ENCODE assay signal across 8 mouse cellular contexts in the genomic region with DNA sequence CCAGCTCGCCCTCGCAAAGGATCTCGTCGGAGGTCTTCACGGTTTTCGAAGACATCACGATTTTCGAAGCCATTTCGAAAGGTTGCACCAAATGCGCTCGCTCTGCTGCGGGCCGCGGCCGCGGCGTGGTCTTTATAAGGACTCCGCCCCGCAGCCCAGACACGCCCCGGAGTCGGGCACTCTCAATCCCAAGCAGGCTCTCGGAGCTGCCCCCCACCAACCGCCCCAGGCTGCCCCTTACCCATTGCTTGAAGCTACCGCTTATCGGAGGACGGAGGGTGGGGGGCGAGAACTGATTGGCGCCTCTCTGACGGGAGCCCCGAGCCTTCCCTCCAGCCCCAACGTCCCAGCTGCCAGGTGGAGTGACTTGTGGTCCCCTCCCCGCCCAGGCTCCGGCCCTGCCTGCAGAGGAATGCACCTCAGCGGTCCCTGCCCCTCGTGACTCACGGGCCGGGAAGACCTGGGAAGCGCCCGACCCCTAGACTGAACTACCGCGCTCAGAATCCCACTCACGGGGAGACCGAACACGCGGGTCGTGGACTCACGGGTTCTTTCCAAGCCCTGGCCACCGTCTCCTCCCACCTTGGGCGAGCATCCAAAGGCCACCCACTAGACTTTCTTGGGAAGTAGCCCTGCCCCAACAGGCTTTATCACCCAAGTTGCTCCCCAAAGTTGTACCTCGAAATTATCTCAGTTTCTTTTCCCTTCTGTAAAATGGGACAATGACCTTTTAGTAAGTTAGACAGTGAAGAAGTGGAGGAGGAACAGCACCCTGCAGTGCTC. TPM values are rescaled to one million over a fixed set of nuclear protein-coding genes. Genes with fewer than 3 reads are reported as not detected.
DNase-seq lines count a peak whose midpoint lies in the region; ATAC-seq and TF ChIP-seq lines count a peak whose summit lies in the region.

A gene (minus strand): TSS at position 733 of the 783 bp plus-strand sequence.

- H3K4me2 ChIP-seq in forebrain, postnatal 0 days (ENCODE audit: low read depth) = peak within 1 kb of the TSS; percentile 61
- peak within 1 kb of the TSS; percentile 90 for H3K4me2 ChIP-seq in kidney, embryonic 15.5 days

- TF ChIP-seq CTCF in forebrain, postnatal 0 days (IDR thresholded peaks at IDR 0.05; ENCODE audit: low read depth) = no peak

- peak within 1 kb of the TSS; percentile 58 to 61 for H3K4me3 ChIP-seq in ES-E14 (ENCODE audit: insufficient read depth in 1 of 2, low read depth in 1 of 2, low read length in 2 of 2, poor library complexity in 1 of 2, severe bottlenecking in 1 of 2)
- peak within 1 kb of the TSS; percentile 39 for H3K4me3 ChIP-seq in forebrain, postnatal 0 days (ENCODE audit: low read depth, low read length)
- H3K4me3 ChIP-seq in kidney, embryonic 15.5 days (replicated peaks) = peak within 1 kb of the TSS; percentile 49

- H3K36me3 ChIP-seq in ES-E14 (ENCODE audit: control insufficient read depth, insufficient read depth, low read length, poor library complexity, severe bottlenecking) = no peaks in the 10 kb centered on the region
- no peaks in the 10 kb centered on the region for H3K36me3 ChIP-seq in forebrain, postnatal 0 days (ENCODE audit: insufficient read depth)
- H3K36me3 ChIP-seq in kidney, embryonic 15.5 days = no peaks in the 10 kb centered on the region

- in situ Hi-C loops in ES-E14 (cut with MboI; ENCODE audit: low sequenced_read_pairs in 2 of 2, unreplicated experiment in 2 of 2) = no loop called here

- DNase-seq in ES-E14 (ENCODE audit: low read depth, low spot score) (peak; percentile 40), ZHBTc4 (ENCODE audit: low read depth, low spot score) (peak; percentile 83)
- DNase-seq in forebrain, postnatal 0 days = no peak
- peak; percentile 27 for DNase-seq in lung, postnatal 14 days
- DNase-seq in urinary bladder, postnatal 14 days (ENCODE audit: low spot score) = peak; percentile 56
- no peak for DNase-seq in right cerebral cortex, postnatal 14 days
- DNase-seq in cerebellum, adult 11-12 months = no peak

- peaks cover 45% of the 10 kb centered on the region for H3K27me3 ChIP-seq in forebrain, postnatal 0 days (ENCODE audit: insufficient read depth, low read length)
- H3K27me3 ChIP-seq in kidney, embryonic 15.5 days = peaks cover 60% of the 10 kb centered on the region

- H3K9ac ChIP-seq in ES-E14 (ENCODE audit: insufficient read depth, low read depth, low read length, poor library complexity, severe bottlenecking) = peak within 1 kb of the TSS; percentile 62
- H3K9ac ChIP-seq in forebrain, postnatal 0 days = peak within 1 kb of the TSS; percentile 28; the same call in 1 of the 2 replicates
- peak within 1 kb of the TSS; percentile 11 for H3K9ac ChIP-seq in kidney, embryonic 15.5 days

- H3K9me3 ChIP-seq in ES-E14 (ENCODE audit: control insufficient read depth, insufficient read depth, low read depth, low read length) = no peaks in the 10 kb centered on the region
- no peaks in the 10 kb centered on the region for H3K9me3 ChIP-seq in forebrain, postnatal 0 days (ENCODE audit: low read length)
- H3K9me3 ChIP-seq in kidney, embryonic 15.5 days (replicated peaks) = no peaks in the 10 kb centered on the region

- H3K27ac ChIP-seq in ES-E14 (ENCODE audit: insufficient read depth, low read depth, low read length, poor library complexity, severe bottlenecking) = 0 out of 2 replicates have a peak within 1 kb of the TSS, but pooled peaks have one; percentile 26
- H3K27ac ChIP-seq in forebrain, postnatal 0 days (ENCODE audit: low read depth, low read length) = no peak within 1 kb of the TSS
- H3K27ac ChIP-seq in kidney, embryonic 15.5 days = no peak within 1 kb of the TSS

- peaks cover 3 to 33% of the 10 kb centered on the region in 2 experiments; a peak in 3 of 4 replicates for H3K4me1 ChIP-seq in ES-E14 (ENCODE audit: control insufficient read depth in 2 of 2, insufficient read depth in 2 of 2, low read length in 2 of 2, poor library complexity in 1 of 2)
- peaks cover 3% of the 10 kb centered on the region; the same call in 1 of the 2 replicates for H3K4me1 ChIP-seq in forebrain, postnatal 0 days (ENCODE audit: insufficient read depth)
- H3K4me1 ChIP-seq in kidney, embryonic 15.5 days = peaks cover 21% of the 10 kb centered on the region

- 4% methylated on average over 51 of the region's 51 CpGs for WGBS in forebrain, postnatal 0 days
- 3% methylated on average over 51 of the region's 51 CpGs for WGBS in kidney, embryonic 15.5 days

- ATAC-seq in forebrain, postnatal 0 days = no peak
- peak; percentile 55; the same call in 1 of the 2 replicates for ATAC-seq in kidney, embryonic 15.5 days (replicated peaks; ENCODE audit: low FRiP score)

TF ChIP-seq in ES-E14, 5 proteins besides CTCF, POLR2A, EP300 and RAD21:
- no peak for TF ChIP-seq ZC3H11A (IDR thresholded peaks at IDR 0.05; ENCODE audit: borderline replicate concordance, low read depth, low read length)
- TF ChIP-seq HCFC1 (IDR thresholded peaks at IDR 0.05; ENCODE audit: borderline replicate concordance, insufficient read depth, low read length) = 0 out of 2 replicates have a peak, but pooled peaks have one; percentile 27

RNA-seq across cellular contexts. Expression of the gene that starts here (rescaled TPM):
- total RNA-seq in ES-E14 (2012; rRNA removed) = 113 and 272 TPM in 2 replicates
- 0.46 TPM in 1 of 2 replicates, not detected in the other for total RNA-seq in forebrain, postnatal 0 days (2014; rRNA removed)
- polyA plus RNA-seq in forebrain, postnatal 0 days (2015; fragmentation: Nextera tagmentation; extraction: Ambion mirVana) = 0.60 TPM in 1 of 2 replicates, not detected in the other
- 8.4 and 10.8 TPM in 2 replicates for polyA plus RNA-seq in kidney, embryonic 15.5 days (2015; fragmentation: Nextera tagmentation; extraction: Ambion mirVana)

Comparison
In these comparisons a context has a peak if more than half of its experiments do, and no peak if none do; other contexts are left out.
1. RNA of the gene that starts here (total RNA-seq): 113 to 272 TPM in ES-E14; 0.46 TPM in forebrain, postnatal 0 days; every median in the first group is over 10 times any median in the second.
2. DNase-seq: peak in ES-E14 (single experiment), ZHBTc4 (single experiment), lung, postnatal 14 days (single experiment) and urinary bladder, postnatal 14 days (single experiment); none in forebrain, postnatal 0 days (single experiment), right cerebral cortex, postnatal 14 days (single experiment) and cerebellum, adult 11-12 months (single experiment).
3. H3K9ac ChIP-seq: peak in every context shown above with its lines; median percentile 62 in ES-E14; 28 in forebrain, postnatal 0 days; 11 in kidney, embryonic 15.5 days.
4. Peak in every context shown above with its lines, with median percentiles within 50 percentile points of each other: H3K4me3 ChIP-seq.